Mouse (Mus musculus) testis, adult 2 months (tissue): ENCODE results near the gene Ccdc58.

Source experiments
- CTCF ChIP-seq: fragments of 200-500 bp; IDR thresholded peaks from 2 replicates; pipeline ENCODE4 v1.5.1; 2012; ENCODE audit warnings: low read depth, mild to moderate bottlenecking, inconsistent platforms, low read length, moderate library complexity; ENCODE audit not compliant: control insufficient read depth, insufficient read depth, insufficient replicate concordance
- POLR2A ChIP-seq: fragments of 200-500 bp; IDR thresholded peaks from 2 replicates; pipeline ENCODE4 v1.6.1; 2012; ENCODE audit warnings: low read depth, mild to moderate bottlenecking, inconsistent platforms, low read length, moderate library complexity; ENCODE audit not compliant: control insufficient read depth

GRCm38 (mm10) chr16:36063315-36063714 lies 8.2 kb upstream of the Ccdc58 start:
- TF ChIP-seq CTCF (no peak), POLR2A (no peak)
